Mouse (Mus musculus): ENCODE data around the gene Lrriq1.

Lrriq1 gene

GRCm38 (mm10) chr10:103028253-103029131 is 207.6 kb downstream of the Lrriq1 start:
- DNase-seq, result no peak

- no peak for DNase-seq
These were observed 208.2 kb downstream of the Lrriq1 start for GRCm38 (mm10) chr10:103027931-103028252.

- no peak for DNase-seq
These were observed 208.7 kb downstream of the Lrriq1 start for GRCm38 (mm10) chr10:103027226-103027930.

- no peak for DNase-seq
These were observed 209.4 kb downstream of the Lrriq1 start for GRCm38 (mm10) chr10:103026636-103027225.

GRCm38 (mm10) chr10:103002556-103002955 is 233.6 kb downstream of the Lrriq1 start:
- DNase-seq, result no peak

- DNase-seq, result no peak
These were observed 235.2 kb downstream of the Lrriq1 start for GRCm38 (mm10) chr10:103000902-103001301.

- DNase-seq, result no peak
These were observed 236.5 kb downstream of the Lrriq1 start for GRCm38 (mm10) chr10:102999584-102999983.
